Mouse (Mus musculus) skeletal muscle tissue, adult 2 months (tissue): ENCODE results near the gene Ralgps2.

Experiments
- DNase-seq: peaks from one replicate; pipeline ENCODE4 v3.0.0-alpha.2; 2012; ENCODE audit warnings: low read depth, low spot score

Gene Ralgps2

GRCm38 (mm10) chr1:156909265-156909664 lies 30.2 kb downstream of the Ralgps2 start:
- no peak for DNase-seq

DNA sequence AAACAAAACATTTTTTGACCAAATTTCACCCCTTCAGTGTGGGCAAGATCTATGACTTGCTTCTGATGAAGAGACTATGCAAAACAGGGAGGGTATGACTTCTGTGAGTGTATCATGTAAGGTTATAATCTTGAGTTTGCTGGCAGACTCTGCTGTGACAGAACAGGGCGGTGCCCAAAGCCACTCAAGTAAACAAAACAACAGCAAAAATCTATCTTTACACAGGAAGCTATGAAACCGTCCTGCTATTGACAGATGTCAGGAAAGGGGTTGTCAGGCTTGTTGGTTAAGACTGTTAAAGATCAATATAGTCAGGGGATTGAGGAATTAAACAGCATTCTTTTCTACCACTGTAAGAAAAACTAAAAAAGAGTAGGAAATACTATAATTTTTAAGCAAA lies 33.8 kb downstream of the Ralgps2 start:
- no peak for DNase-seq

DNA sequence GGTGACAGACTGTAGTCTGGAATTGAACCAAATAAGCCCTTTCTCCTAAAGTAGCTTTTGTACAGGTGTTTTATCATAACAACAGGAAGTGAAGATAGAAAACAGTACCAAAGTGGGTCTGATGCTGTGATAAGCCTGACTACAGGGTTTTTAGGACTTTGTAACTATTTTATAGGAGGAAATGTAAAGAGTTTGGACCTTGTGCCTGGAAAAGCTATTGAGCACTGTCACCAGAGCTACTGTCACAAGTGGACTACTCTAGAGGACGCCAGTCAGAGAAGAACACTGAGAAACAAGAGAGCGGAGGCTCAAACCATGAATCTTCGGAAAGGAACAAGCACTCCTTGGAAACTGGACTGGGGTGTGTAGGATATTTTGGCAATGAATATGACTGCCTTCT lies 35.5 kb downstream of the Ralgps2 start:
- DNase-seq = no peak

- no peak for DNase-seq
Observed at GRCm38 (mm10) chr1:156901689-156902088, 37.7 kb downstream of the Ralgps2 start.

GRCm38 (mm10) chr1:156891561-156891960 lies 47.9 kb downstream of the Ralgps2 start:
- no peak for DNase-seq

GRCm38 (mm10) chr1:156888830-156889229 lies 50.6 kb downstream of the Ralgps2 start:
- DNase-seq = no peak

- DNase-seq = no peak
Observed at GRCm38 (mm10) chr1:156885879-156886278, 53.5 kb downstream of the Ralgps2 start.

DNA sequence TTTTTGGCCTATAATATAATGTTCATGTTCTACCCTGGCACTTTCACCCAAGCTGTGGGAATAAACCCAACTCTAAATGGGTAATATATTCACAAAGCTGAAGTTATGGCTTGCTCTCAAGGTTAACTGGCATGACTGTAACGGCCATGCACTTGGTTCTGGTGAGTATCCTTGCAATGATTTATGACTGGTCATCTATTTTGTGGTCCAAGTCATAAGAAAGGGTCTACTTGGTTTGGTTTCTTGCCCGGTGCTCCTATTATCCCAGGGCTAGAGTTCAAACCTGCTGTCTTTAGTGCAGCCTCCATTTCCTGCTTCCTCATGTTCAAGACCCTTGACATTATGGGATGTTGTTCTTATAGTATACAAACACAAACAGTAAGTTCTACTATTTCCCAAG lies 54.6 kb downstream of the Ralgps2 start:
- no peak for DNase-seq

DNA sequence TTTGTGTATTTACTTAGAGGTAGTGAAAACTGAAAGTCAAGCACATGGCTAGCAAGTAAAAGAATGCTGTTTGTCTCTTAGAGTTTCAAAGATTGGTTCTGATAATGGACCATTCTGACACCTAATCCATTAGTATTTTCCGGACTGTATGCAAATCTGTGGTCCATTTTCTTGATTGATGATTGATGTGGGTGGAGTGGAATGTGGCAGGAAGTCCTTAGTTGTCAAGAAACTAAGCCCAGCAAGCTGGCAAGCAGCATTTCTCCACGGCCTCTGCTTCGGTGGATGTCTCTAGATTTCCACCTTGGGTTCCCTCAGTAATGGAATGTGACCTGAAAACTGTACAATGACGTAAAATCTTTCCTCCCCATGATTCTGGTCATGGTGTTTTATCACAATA lies 68.8 kb downstream of the Ralgps2 start:
- DNase-seq = no peak

GRCm38 (mm10) chr1:156870028-156870427 lies 69.4 kb downstream of the Ralgps2 start:
- DNase-seq = no peak

DNA sequence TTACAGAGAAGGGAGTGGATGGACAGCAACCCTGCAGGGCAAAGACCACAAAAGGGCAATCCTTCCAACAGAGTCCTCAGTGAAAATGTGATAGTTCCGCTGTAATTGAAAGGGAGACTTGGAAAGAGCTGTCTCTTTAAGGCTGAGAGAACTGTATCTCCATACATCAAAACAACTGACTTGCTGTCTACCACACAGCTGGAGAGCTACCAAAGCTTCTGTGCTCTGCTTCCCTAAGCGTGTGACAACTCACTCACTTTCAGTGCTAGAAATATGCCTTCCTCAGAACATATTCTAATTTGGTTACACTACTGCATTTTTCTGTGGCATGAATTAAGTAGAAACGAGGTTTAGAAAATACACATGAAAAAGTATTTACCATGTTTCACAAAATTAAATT lies 75.2 kb downstream of the Ralgps2 start:
- no peak for DNase-seq

DNA sequence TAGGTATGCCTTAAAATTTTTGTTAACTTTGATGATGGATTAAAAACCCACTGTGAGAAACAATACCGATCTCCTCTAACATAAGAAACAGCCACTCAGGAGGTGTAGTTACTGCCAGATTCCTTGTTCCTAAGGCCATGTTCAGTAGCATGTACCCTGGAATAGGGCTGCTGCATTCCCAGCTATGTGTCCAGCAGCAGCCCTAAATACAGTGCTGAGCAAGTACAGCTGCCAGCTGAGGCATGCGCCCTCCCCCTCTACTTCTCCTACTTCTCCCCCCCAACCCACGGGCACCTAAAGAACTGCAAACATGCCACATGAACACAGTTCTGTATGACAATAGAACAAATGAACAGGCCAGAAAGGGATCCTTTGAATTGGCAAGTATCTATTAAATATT lies 75.7 kb downstream of the Ralgps2 start:
- no peak for DNase-seq

- DNase-seq = no peak
Observed at GRCm38 (mm10) chr1:156861475-156862043, 77.9 kb downstream of the Ralgps2 start.

GRCm38 (mm10) chr1:156860266-156860665 lies 79.2 kb downstream of the Ralgps2 start:
- DNase-seq = no peak

GRCm38 (mm10) chr1:156859711-156860250 lies 79.6 kb downstream of the Ralgps2 start:
- no peak for DNase-seq

- DNase-seq = no peak
Observed at GRCm38 (mm10) chr1:156859156-156859555, 80.3 kb downstream of the Ralgps2 start.

DNA sequence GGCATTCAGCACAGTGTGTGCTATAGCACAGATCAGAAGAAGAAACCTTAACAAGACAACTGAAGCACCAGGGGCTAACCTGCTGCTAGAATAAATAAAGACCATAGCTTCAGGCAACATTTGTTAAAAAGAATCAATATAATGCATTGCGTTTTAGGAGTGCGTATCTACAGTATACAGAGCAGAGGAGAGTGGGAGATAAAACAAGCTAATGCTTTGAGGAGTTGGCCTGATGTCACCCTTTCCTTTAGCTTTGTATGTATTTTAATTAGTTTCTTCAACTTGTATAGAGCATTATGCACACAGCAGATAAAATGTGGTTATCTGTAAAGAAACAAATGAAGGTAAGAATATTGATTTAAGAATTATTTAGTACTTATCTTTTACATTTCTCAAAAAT lies 82.8 kb downstream of the Ralgps2 start:
- DNase-seq = no peak

- DNase-seq = no peak
Observed at GRCm38 (mm10) chr1:156854558-156854957, 84.9 kb downstream of the Ralgps2 start.

DNA sequence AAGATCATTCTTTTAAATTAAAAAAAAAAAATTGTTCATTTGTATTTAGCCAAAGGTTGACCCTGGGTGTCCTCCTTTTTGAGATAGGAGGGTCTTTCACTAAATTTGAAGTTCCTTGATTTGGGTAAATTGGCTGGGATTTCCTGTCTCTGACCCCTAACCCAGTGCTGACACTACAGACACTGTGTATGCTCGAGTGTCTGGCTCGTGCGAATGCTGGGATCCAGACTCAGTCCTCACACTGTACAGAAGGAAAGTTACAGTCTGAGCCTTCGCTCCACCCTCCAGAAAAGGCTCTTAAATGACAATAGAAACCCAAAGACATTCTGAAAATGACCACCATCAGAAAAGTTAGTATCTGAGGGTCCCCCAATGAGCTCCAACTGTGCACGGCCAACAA lies 86.6 kb downstream of the Ralgps2 start:
- DNase-seq = no peak

DNA sequence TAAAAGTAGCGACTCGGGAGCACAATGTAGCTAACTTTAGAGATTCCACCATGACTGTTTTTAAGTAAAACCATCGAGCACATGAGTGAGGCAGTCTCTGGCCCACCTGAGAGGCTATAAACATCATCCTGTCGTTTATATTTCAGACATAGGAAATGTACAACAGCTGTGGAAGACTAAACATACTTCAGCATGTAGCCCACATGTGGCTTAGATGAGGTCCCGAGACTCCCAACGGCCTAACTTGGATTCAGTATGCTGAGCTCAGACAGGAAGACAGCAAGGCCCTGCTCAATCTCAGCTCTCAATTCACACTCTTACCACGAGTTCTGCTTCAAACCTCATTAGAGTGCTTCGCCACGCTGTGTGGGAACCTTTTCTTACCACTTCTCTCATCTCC lies 87.0 kb downstream of the Ralgps2 start:
- no peak for DNase-seq

- DNase-seq = no peak
Observed at GRCm38 (mm10) chr1:156847098-156847497, 92.3 kb downstream of the Ralgps2 start.

GRCm38 (mm10) chr1:156841625-156842339 lies 97.6 kb downstream of the Ralgps2 start:
- no peak for DNase-seq

DNA sequence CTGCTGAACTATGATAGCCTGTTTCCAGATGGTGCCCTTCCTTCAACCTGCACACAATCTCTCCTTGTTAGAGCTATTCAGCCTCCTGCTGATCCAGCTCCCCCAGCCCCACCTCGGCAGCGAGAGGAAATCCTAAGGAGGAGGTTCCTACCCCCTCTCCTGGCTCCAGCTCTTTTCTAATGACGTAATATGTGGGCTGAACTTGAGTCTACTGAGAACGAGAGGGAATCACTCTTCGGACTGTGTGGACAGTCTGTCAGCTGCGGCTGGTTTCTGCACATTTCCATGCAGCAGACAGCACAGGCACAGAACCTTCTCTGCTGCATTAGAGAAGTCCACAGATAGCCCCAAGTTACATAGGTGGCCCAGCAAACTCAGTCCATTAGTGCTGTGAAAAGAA lies 100.7 kb downstream of the Ralgps2 start:
- DNase-seq = peak; percentile 74
